Comparison of ENCODE assay signal across 25 mouse cellular contexts in genomic region chr8:49017741-49018140, GRCm38 (mm10).
"Had no signal": no experiment of that assay in that cellular context is flagged by ENCODE, and none has a peak within 500 bp of the region (broad histone marks: within the 10 kb centered on the region; RNA-seq: fewer than 3 reads in every experiment).

No protein-coding gene starts in this region.

- H3K4me2 ChIP-seq: heart, embryonic 12.5 days; hindbrain, embryonic 13.5 days; hindbrain, embryonic 15.5 days; intestine, embryonic 15.5 days; limb, embryonic 12.5 days; liver, embryonic 11.5 days; liver, embryonic 13.5 days; liver, embryonic 15.5 days had no signal

- H3K9me3 ChIP-seq: heart, embryonic 10.5 days; heart, embryonic 12.5 days; hindbrain, embryonic 13.5 days; hindbrain, embryonic 15.5 days; intestine, embryonic 15.5 days; limb, embryonic 10.5 days; limb, embryonic 12.5 days; liver, embryonic 13.5 days; liver, embryonic 15.5 days had no signal

- H3K9ac ChIP-seq: heart, embryonic 12.5 days; hindbrain, embryonic 13.5 days; hindbrain, embryonic 15.5 days; intestine, embryonic 15.5 days; limb, embryonic 12.5 days; liver, embryonic 13.5 days; liver, embryonic 15.5 days; liver, postnatal 0 days had no signal

- DNase-seq: gastrocnemius, postnatal 14 days; gastrocnemius, postnatal 36 days; heart, adult 18-20 months; heart, postnatal 10 days; kidney, adult 18-20 months; kidney, adult 8-10 months; kidney, postnatal 10 days; kidney, postnatal 25 days; kidney, postnatal 4 days; liver; liver, embryonic 13.5 days; liver, postnatal 0 days had no signal

- H3K36me3 ChIP-seq: heart, embryonic 10.5 days; heart, embryonic 12.5 days; hindbrain, embryonic 13.5 days; hindbrain, embryonic 15.5 days; intestine, embryonic 15.5 days; limb, embryonic 10.5 days; limb, embryonic 12.5 days; liver, embryonic 13.5 days; liver, embryonic 15.5 days had no signal

- H3K4me1 ChIP-seq: heart, embryonic 10.5 days; heart, embryonic 12.5 days; hindbrain, embryonic 13.5 days; intestine, embryonic 15.5 days; limb, embryonic 10.5 days; limb, embryonic 12.5 days; liver, embryonic 13.5 days; liver, embryonic 15.5 days had no signal

- H3K4me3 ChIP-seq: heart, embryonic 10.5 days; heart, embryonic 12.5 days; hindbrain, embryonic 13.5 days; hindbrain, embryonic 15.5 days; intestine, embryonic 15.5 days; layer of hippocampus, adult 2 months; left cerebral cortex, adult 2 months; limb, embryonic 10.5 days; limb, embryonic 12.5 days; liver, embryonic 13.5 days; liver, embryonic 15.5 days had no signal

- H3K27ac ChIP-seq: heart, embryonic 10.5 days; hindbrain, embryonic 13.5 days; hindbrain, embryonic 15.5 days; intestine, embryonic 15.5 days; layer of hippocampus, adult 2 months; left cerebral cortex, adult 2 months; limb, embryonic 10.5 days; limb, embryonic 12.5 days; liver, embryonic 13.5 days; liver, embryonic 15.5 days had no signal

- ATAC-seq: inflammation-experienced regulatory T-cells, adult 6 months; intestine, embryonic 15.5 days; intestine, postnatal 0 days; liver, postnatal 0 days had no signal

- H3K27me3 ChIP-seq: heart, embryonic 12.5 days; hindbrain, embryonic 13.5 days; hindbrain, embryonic 15.5 days; intestine, embryonic 15.5 days; limb, embryonic 12.5 days; liver, embryonic 13.5 days; liver, embryonic 15.5 days had no signal
